Mouse (Mus musculus): ENCODE results near the gene Wdr25.
A peak's percentile ranks its signal among the peaks of the same experiment; 100 is the strongest.

DNA sequence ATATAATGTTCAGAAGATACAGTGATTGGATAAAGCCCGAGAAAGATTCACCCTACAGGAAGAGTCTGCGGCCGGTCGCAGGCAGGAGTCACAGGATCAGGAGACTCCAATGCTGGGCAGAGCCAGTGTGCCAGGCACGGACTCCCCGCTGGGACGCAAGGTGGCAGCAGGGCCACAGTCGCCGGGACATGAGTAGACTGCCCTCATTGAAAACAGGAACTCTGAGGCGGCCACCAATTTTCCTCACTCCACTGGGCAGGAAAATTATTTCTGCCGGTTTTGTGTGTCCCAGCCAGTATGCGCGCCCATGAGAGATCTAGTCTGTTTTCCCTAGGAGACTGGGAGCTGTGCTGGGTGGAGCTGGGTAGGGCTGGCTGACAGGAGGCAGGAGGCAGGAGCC, 177.8 kb downstream of the Wdr25 start:
- TF ChIP-seq KAT2A (IDR thresholded peaks at IDR 0.05; ENCODE audit: insufficient replicate concordance, low read length): no peak
- no peak for TF ChIP-seq POLR2A (IDR thresholded peaks at IDR 0.05; ENCODE audit: low read depth, low read length)
- peak in 1 of 2 experiments; percentile 32; a peak in 2 of 4 replicates for TF ChIP-seq CTCF (conservative IDR thresholded peaks at IDR 0.05 in 1 of 2, IDR thresholded peaks at IDR 0.05 in 1 of 2; ENCODE audit: low read depth in 2 of 2, low read length in 2 of 2)
- TF ChIP-seq ZNF384 (IDR thresholded peaks at IDR 0.05; ENCODE audit: low read depth, low read length): no peak
- TF ChIP-seq JUND (conservative IDR thresholded peaks at IDR 0.05; ENCODE audit: low read depth, low read length): no peak
- no peak for TF ChIP-seq MAX (IDR thresholded peaks at IDR 0.05; ENCODE audit: low read length)
- TF ChIP-seq TCF12 (IDR thresholded peaks at IDR 0.05; ENCODE audit: low read depth, low read length): no peak
- no peak for TF ChIP-seq MYC (IDR thresholded peaks at IDR 0.05; ENCODE audit: low read depth, low read length)
- TF ChIP-seq MXI1 (IDR thresholded peaks at IDR 0.05; ENCODE audit: low read depth, low read length): no peak
- no peak for TF ChIP-seq HCFC1 (IDR thresholded peaks at IDR 0.05; ENCODE audit: low read depth, low read length)
